Mouse (Mus musculus) MEL (cell line): ENCODE measurements around the gene Rab3a. TPM values are rescaled to one million over a fixed set of nuclear protein-coding genes. Genes with fewer than 3 reads are reported as not detected.

ENCODE experiments used
- DNase-seq: peaks from one replicate; pipeline ENCODE4 v3.0.0; 2011; ENCODE audit warnings: low read depth, low spot score
- H3K27ac ChIP-seq: 2 replicates; pipeline ENCODE4 v1.5.1; 2012; ENCODE audit warnings: low read depth, mild to moderate bottlenecking, control low read depth, low read length, moderate library complexity; ENCODE audit not compliant: control insufficient read depth
- H3K27me3 ChIP-seq, 2 experiments: fragments of 150-350 bp in 1 of 2; sonication (generic) in 1 of 2; 2 replicates each; pipeline ENCODE4 v1.6.1; 2012; ENCODE audit warnings: low read length in 2 of 2, mild to moderate bottlenecking in 2 of 2, improper control_type of control experiment in 1 of 2, moderate library complexity in 1 of 2; ENCODE audit not compliant: insufficient read depth in 2 of 2, control insufficient read depth in 1 of 2
- H3K36me3 ChIP-seq, 2 experiments: 2 replicates each; pipeline ENCODE4 v1.6.1; 2012 to 2014; ENCODE audit warnings: low read length in 2 of 2, improper control_type of control experiment in 1 of 2, inconsistent platforms in 1 of 2, mild to moderate bottlenecking in 1 of 2; ENCODE audit not compliant: insufficient read depth in 2 of 2, control insufficient read depth in 1 of 2
- H3K4me1 ChIP-seq, 2 experiments: fragments of 150-350 bp in 1 of 2; sonication (generic) in 1 of 2; 2 replicates each; pipeline ENCODE4 v1.6.1; 2012; ENCODE audit warnings: low read length in 2 of 2, improper control_type of control experiment in 1 of 2, mild to moderate bottlenecking in 1 of 2; ENCODE audit not compliant: insufficient read depth in 2 of 2, control insufficient read depth in 1 of 2
- H3K4me3 ChIP-seq, 2 experiments: fragments of 150-350 bp in 1 of 2; sonication (generic) in 1 of 2; 2 replicates each; pipeline ENCODE4 v1.5.1; 2012; ENCODE audit warnings: low read depth in 2 of 2, low read length in 2 of 2, mild to moderate bottlenecking in 2 of 2, moderate library complexity in 2 of 2, control low read depth in 1 of 2, improper control_type of control experiment in 1 of 2; ENCODE audit not compliant: control insufficient read depth in 1 of 2, insufficient read depth in 1 of 2
- H3K79me2 ChIP-seq: 2 replicates; pipeline ENCODE4 v1.6.1; 2012; ENCODE audit warnings: mild to moderate bottlenecking, low read length, moderate library complexity; ENCODE audit not compliant: control insufficient read depth, poor library complexity, insufficient read depth
- H3K9ac ChIP-seq: 2 replicates; pipeline ENCODE4 v1.6.1; 2012; ENCODE audit warnings: low read depth, mild to moderate bottlenecking, control low read depth, low read length, moderate library complexity; ENCODE audit not compliant: control insufficient read depth, poor library complexity, severe bottlenecking
- H3K9me3 ChIP-seq: fragments of 150-350 bp; sonication (generic); replicated peaks from 2 replicates; pipeline ENCODE4 v1.6.1; 2012; ENCODE audit warnings: mild to moderate bottlenecking, low read length, improper control_type of control experiment, moderate library complexity; ENCODE audit not compliant: insufficient read depth
- CHD1 ChIP-seq: IDR thresholded peaks from 2 replicates; pipeline ENCODE4 v1.6.1; 2012; ENCODE audit warnings: low read depth, mild to moderate bottlenecking, inconsistent platforms, low read length, improper control_type of control experiment
- E2F4 ChIP-seq: IDR thresholded peaks from 2 replicates; pipeline ENCODE4 v1.6.1; 2011; ENCODE audit warnings: low read depth, low read length, improper control_type of control experiment, borderline replicate concordance
- ELF1 ChIP-seq: IDR thresholded peaks from 2 replicates; pipeline ENCODE4 v1.6.1; 2014; ENCODE audit warnings: low read depth, mild to moderate bottlenecking, inconsistent platforms, low read length, improper control_type of control experiment, moderate library complexity
- EP300 ChIP-seq, 2 experiments: IDR thresholded peaks; 2 replicates each; pipeline ENCODE4 v1.6.1; 2011; ENCODE audit warnings: improper control_type of control experiment in 2 of 2, low read length in 2 of 2, low read depth in 1 of 2, mild to moderate bottlenecking in 1 of 2
- GABPA ChIP-seq: IDR thresholded peaks from 2 replicates; pipeline ENCODE4 v1.6.1; 2012; ENCODE audit warnings: low read depth, mild to moderate bottlenecking, inconsistent platforms, low read length, improper control_type of control experiment, moderate library complexity
- HCFC1 ChIP-seq: IDR thresholded peaks from 2 replicates; pipeline ENCODE4 v1.6.1; 2012; ENCODE audit warnings: low read depth, mild to moderate bottlenecking, inconsistent platforms, low read length, improper control_type of control experiment, moderate library complexity
- MAFK ChIP-seq: IDR thresholded peaks from 2 replicates; pipeline ENCODE4 v1.6.1; 2011; ENCODE audit warnings: low read depth, mild to moderate bottlenecking, low read length, improper control_type of control experiment, borderline replicate concordance
- MAX ChIP-seq: IDR thresholded peaks from 2 replicates; pipeline ENCODE4 v1.6.1; 2011; ENCODE audit warnings: low read length, improper control_type of control experiment
- MAZ ChIP-seq: IDR thresholded peaks from 2 replicates; pipeline ENCODE4 v1.6.1; 2012; ENCODE audit warnings: low read depth, mild to moderate bottlenecking, inconsistent platforms, low read length, improper control_type of control experiment
- NELFE ChIP-seq: IDR thresholded peaks from 2 replicates; pipeline ENCODE4 v1.6.1; 2011; ENCODE audit warnings: low read depth, low read length, improper control_type of control experiment
- NRF1 ChIP-seq: IDR thresholded peaks from 2 replicates; pipeline ENCODE4 v1.6.1; 2014; ENCODE audit warnings: low read depth, mild to moderate bottlenecking, inconsistent platforms, low read length, improper control_type of control experiment, moderate library complexity; ENCODE audit not compliant: poor library complexity, insufficient read depth, severe bottlenecking
- RAD21 ChIP-seq: IDR thresholded peaks from 2 replicates; pipeline ENCODE4 v1.6.1; 2011; ENCODE audit warnings: mild to moderate bottlenecking, low read depth, low read length, improper control_type of control experiment
- RCOR1 ChIP-seq: IDR thresholded peaks from 2 replicates; pipeline ENCODE4 v1.6.1; 2012; ENCODE audit warnings: low read depth, mild to moderate bottlenecking, inconsistent platforms, low read length, improper control_type of control experiment
- TAL1 ChIP-seq: IDR thresholded peaks from 2 replicates; pipeline ENCODE4 v1.6.1; 2012; ENCODE audit warnings: mild to moderate bottlenecking, inconsistent platforms, low read length, moderate library complexity, mixed read lengths
- TBP ChIP-seq: IDR thresholded peaks from 2 replicates; pipeline ENCODE4 v1.8.0; 2011; ENCODE audit warnings: low read depth, low read length, improper control_type of control experiment
- USF1 ChIP-seq: IDR thresholded peaks from 2 replicates; pipeline ENCODE4 v1.6.1; 2014; ENCODE audit warnings: low read depth, mild to moderate bottlenecking, inconsistent platforms, low read length, improper control_type of control experiment, moderate library complexity
- ZKSCAN1 ChIP-seq: IDR thresholded peaks from 2 replicates; pipeline ENCODE4 v1.6.1; 2012; ENCODE audit warnings: low read depth, mild to moderate bottlenecking, inconsistent platforms, low read length, improper control_type of control experiment, moderate library complexity
- polyA plus RNA-seq, 2 experiments: library from polyadenylated mRNA; stranded (reverse) in 1 of 2; unstranded in 1 of 2; fragments of >175 nt in 1 of 2; fragments of >200 nt in 1 of 2; gene quantifications; 2 replicates each; pipeline versions ENCODE4 v1.2.1 to v1.2.4; 2012; ENCODE audit warnings: low replicate concordance in 2 of 2, low read depth in 1 of 2; ENCODE audit not compliant: insufficient read length in 2 of 2, insufficient read depth in 1 of 2, missing spikeins in 1 of 2
- total RNA-seq: library from RNA; depleted of rRNA; stranded (reverse); fragments of 300-350 nt; gene quantifications from 2 replicates; pipeline ENCODE4 v1.2.3, GENCODE M21; 2012

Gene Rab3a
- total and polyA plus RNA-seq, 3 experiments: 1.8 to 5.6 TPM; not detected in 1

DNA sequence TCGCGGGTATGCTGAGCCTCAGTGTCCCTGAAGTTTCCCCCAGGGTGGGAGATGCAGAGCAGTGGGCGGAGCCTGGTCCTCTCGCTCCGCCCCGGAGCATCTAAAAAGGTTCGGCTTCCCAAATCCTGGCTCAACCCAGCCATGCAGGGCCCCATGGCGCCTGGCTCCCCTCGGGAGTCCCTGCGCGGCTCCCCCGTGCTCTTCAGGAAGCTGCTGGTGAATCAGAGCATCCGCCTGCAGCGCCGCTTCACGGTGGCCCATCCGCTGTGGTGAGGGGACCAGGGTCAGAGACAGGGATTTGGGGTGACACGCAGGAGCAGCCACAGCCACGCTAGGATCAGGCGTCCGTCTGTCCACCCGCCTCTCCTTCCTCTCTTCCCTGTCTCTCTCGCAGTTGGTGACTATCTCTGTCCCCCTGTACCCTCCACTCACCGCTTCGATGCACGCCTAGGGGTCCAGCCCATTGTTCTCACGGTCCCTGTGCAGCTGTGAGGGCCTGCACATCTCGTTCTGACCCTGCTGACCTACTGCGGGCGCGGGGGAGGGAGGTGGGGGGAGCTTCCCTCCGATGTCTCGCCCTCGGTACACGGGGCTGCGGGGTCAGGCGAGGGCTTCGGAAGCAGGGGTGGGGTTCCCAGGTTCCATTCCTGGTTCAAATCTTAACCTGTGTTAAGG, 11.4 kb upstream of the Rab3a start:
- no peak for TF ChIP-seq NRF1
- TF ChIP-seq EP300 (IDR thresholded peaks at IDR 0.05; ENCODE audit: low read depth in 1 of 2, low read length in 2 of 2): no peak
- no peak for TF ChIP-seq ELF1
- TF ChIP-seq MAFK: no peak
- no peak for TF ChIP-seq CHD1
- TF ChIP-seq ZKSCAN1: no peak
- no peak for TF ChIP-seq TBP
- TF ChIP-seq NELFE: no peak
- no peak for TF ChIP-seq MAZ
- TF ChIP-seq HCFC1: no peak
- no peak for TF ChIP-seq GABPA
- no peak for TF ChIP-seq MAX
- no peak for TF ChIP-seq RAD21
- TF ChIP-seq RCOR1: no peak
- no peak for TF ChIP-seq E2F4
- no peaks in the 10 kb centered on the region for H3K4me1 ChIP-seq
- H3K9me3 ChIP-seq: no peaks in the 10 kb centered on the region
- H3K79me2 ChIP-seq: no peaks in the 10 kb centered on the region
- no peak for DNase-seq
- H3K36me3 ChIP-seq: no peaks in the 10 kb centered on the region
- no peak overlapping the region for H3K4me3 ChIP-seq
- peaks cover 0 to 1% of the 10 kb centered on the region in 2 experiments; a peak in 2 of 4 replicates for H3K27me3 ChIP-seq
- no peak overlapping the region for H3K9ac ChIP-seq
- no peak overlapping the region for H3K27ac ChIP-seq

DNA sequence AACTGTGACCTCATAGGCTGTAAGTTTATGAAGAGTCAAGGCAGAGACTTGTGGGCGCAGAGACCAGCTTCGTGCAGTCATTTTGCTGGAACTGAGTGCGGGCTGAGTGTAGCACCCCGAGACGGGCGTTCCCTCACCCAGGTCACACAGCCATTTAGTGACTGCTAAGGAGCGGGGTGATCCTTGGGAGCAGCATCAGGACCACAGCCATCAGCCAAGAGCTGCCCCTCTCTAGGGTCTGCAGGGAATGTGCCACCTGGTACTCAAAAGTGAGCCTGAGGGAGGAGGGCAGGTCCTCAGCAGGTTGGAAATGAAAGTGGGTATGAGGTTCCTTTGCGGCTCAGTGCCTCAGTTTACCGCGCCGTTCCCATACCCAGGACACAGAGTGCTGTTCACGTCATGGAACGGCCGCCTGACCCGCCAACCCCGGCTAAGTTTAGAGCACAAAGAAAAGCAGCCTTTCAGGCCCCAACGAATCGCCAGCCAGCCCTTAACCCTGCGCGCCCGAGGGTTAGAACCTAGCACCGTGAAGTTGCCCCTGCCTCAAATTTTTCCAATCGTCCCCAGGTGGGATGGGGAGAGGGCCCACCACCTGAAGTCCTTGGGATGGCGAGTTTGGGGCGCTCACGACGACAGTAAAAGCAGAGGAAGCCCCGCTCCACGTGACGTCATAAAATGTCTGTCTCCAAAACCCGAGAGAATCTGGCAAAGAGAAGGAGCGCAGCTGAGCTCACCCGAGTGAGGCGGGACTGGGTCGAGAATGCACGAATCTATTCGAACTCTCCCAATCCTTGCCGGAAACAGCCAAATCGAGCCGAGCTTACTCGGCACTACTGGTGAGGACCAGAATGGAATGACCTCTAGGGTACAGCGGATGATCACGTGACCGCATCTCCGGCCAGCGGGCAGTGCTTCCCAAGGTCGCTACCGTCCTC, 10.6 kb upstream of the Rab3a start:
- Histone ChIP-seq H3K9ac (no peak overlapping the region), H3K36me3 (no peaks in the 10 kb centered on the region), H3K27me3 (peaks cover 0 to 1% of the 10 kb centered on the region in 2 experiments; a peak in 2 of 4 replicates), H3K27ac (no peak overlapping the region), H3K4me3 (no peak overlapping the region), H3K79me2 (no peaks in the 10 kb centered on the region), H3K9me3 (no peaks in the 10 kb centered on the region)
- TF ChIP-seq USF1 (0 out of 2 replicates have a peak, but pooled peaks have one; percentile 28), TAL1 (no peak)
- TF ChIP-seq, all 39 proteins: peak for 1
- no peak for DNase-seq
- H3K4me1 ChIP-seq: no peaks in the 10 kb centered on the region
